ENCODE assay signal across 8 mouse cellular contexts in genomic region chr3:127894981-127895779, GRCm38 (mm10). TPM values are rescaled to one million over a fixed set of nuclear protein-coding genes. Genes with fewer than 3 reads are reported as not detected.
DNase-seq lines count a peak whose midpoint lies in the region; ATAC-seq and TF ChIP-seq lines count a peak whose summit lies in the region.

No protein-coding gene starts in this region.

- peaks cover 25% of the 10 kb centered on the region for H3K36me3 ChIP-seq in G1E (replicated peaks)
- no peaks in the 10 kb centered on the region for H3K36me3 ChIP-seq in hindbrain, embryonic 10.5 days

- no peaks in the 10 kb centered on the region for H3K9me3 ChIP-seq in G1E (replicated peaks)
- H3K9me3 ChIP-seq in hindbrain, embryonic 10.5 days: no peaks in the 10 kb centered on the region

- intact Hi-C loops in gastrocnemius, adult 2 months (cut with DNase I): loop anchor here (5.0 kb wide), 2 partner anchors 33 to 58 kb away; partner anchors contain the start of gene Ap1ar
- intact Hi-C loops in gastrocnemius, postnatal 36 days (cut with DNase I): loop anchor here (2.0 to 10.0 kb wide), 3 partner anchors 52 to 1930 kb away; partner anchors contain the start of gene Rrh

- peaks cover 44% of the 10 kb centered on the region for H3K4me1 ChIP-seq in G1E (ENCODE audit: insufficient read depth, low read depth, low read length)
- peaks cover 7% of the 10 kb centered on the region; the same call in 1 of the 2 replicates for H3K4me1 ChIP-seq in hindbrain, embryonic 10.5 days (replicated peaks)

- DNase-seq in gastrocnemius, adult 2 months: no peak
- DNase-seq in gastrocnemius, postnatal 10 days: no peak
- DNase-seq in G1E (ENCODE audit: low spot score): no peak
- DNase-seq in hindbrain, embryonic 10.5 days (ENCODE audit: low spot score): no peak
- peak; percentile 34 for DNase-seq in lung, postnatal 25 days (ENCODE audit: low spot score)
- DNase-seq in ovary, postnatal 14 days (ENCODE audit: low spot score): no peak
- no peak for DNase-seq in gastrocnemius, postnatal 36 days
- DNase-seq in layer of hippocampus, adult 8-10 months (ENCODE audit: low spot score in 2 of 2): no peak

- no peak for ATAC-seq in G1E (ENCODE audit: extremely low read depth, insufficient number of reproducible peaks, low FRiP score, poor library complexity, severe bottlenecking)

- no peak for TF ChIP-seq CTCF in gastrocnemius, adult 2 months (IDR thresholded peaks at IDR 0.05)
- TF ChIP-seq CTCF in G1E (IDR thresholded peaks at IDR 0.05; ENCODE audit: low read depth, low read length): no peak

- H3K27ac ChIP-seq in gastrocnemius, adult 2 months: peak overlapping the region; percentile 93
- H3K27ac ChIP-seq in hindbrain, embryonic 10.5 days: peak overlapping the region; percentile 83

- H3K4me3 ChIP-seq in gastrocnemius, adult 2 months: peak overlapping the region; percentile 90
- peak overlapping the region; percentile 91 for H3K4me3 ChIP-seq in G1E (ENCODE audit: low read depth, low read length)
- H3K4me3 ChIP-seq in hindbrain, embryonic 10.5 days: peak overlapping the region; percentile 73

- 44% methylated on average over 7 of the region's 7 CpGs for WGBS in hindbrain, embryonic 10.5 days

- no peaks in the 10 kb centered on the region for H3K27me3 ChIP-seq in G1E (ENCODE audit: insufficient read depth, low read length)
- peaks cover 20% of the 10 kb centered on the region for H3K27me3 ChIP-seq in hindbrain, embryonic 10.5 days (ENCODE audit: insufficient read depth, poor library complexity, severe bottlenecking)

RNA-seq across cellular contexts. Expression of gene Fam241a, which starts 0.9 kb away (rescaled TPM):
- 1 to 10 TPM; 3.5 to 4.2 TPM for total RNA-seq in gastrocnemius, adult 2 months (2021)
- 1 to 10 TPM; 4.0 to 5.8 TPM for total RNA-seq in gastrocnemius, postnatal 10 days (2021)
- 16.8 and 27.7 TPM in 2 replicates for total RNA-seq in G1E (2014; fragmentation: Nextera tagmentation)
- 49.3 and 49.7 TPM in 2 replicates for total RNA-seq in G1E (2017)
- 22.5 and 27.2 TPM in 2 replicates for polyA plus RNA-seq in G1E (2012)
- polyA plus RNA-seq in hindbrain, embryonic 10.5 days (2016; fragmentation: Nextera tagmentation; extraction: Ambion mirVana): 4.6 and 7.1 TPM in 2 replicates
- 1 to 10 TPM; 2.8 to 3.4 TPM for total RNA-seq in gastrocnemius, postnatal 36 days (2021)
- 1 to 10 TPM; 2.3 to 3.4 (median 3.1) TPM for total RNA-seq in layer of hippocampus, adult 8-10 months (2022)

RNA-seq across cellular contexts. Expression of gene Ap1ar, which starts 57.9 kb away (rescaled TPM):
- total RNA-seq in gastrocnemius, adult 2 months (2021): 10 to 100 TPM; 22.2 to 25.1 TPM
- total RNA-seq in gastrocnemius, postnatal 10 days (2021): 10 to 100 TPM; 15.5 to 18.7 TPM
- total RNA-seq in G1E (2014; fragmentation: Nextera tagmentation): 69.0 and 95.0 TPM in 2 replicates
- 69.1 and 72.0 TPM in 2 replicates for total RNA-seq in G1E (2017)
- polyA plus RNA-seq in G1E (2012): 118 and 121 TPM in 2 replicates
- 56.0 and 60.8 TPM in 2 replicates for polyA plus RNA-seq in hindbrain, embryonic 10.5 days (2016; fragmentation: Nextera tagmentation; extraction: Ambion mirVana)
- 10 to 100 TPM; 19.6 to 20.9 TPM for total RNA-seq in gastrocnemius, postnatal 36 days (2021)
- total RNA-seq in layer of hippocampus, adult 8-10 months (2022): 10 to 100 TPM; 71.5 to 88.5 (median 84.3) TPM
